Mouse (Mus musculus): ENCODE results near the gene Marcks.

The Marcks gene

DNA sequence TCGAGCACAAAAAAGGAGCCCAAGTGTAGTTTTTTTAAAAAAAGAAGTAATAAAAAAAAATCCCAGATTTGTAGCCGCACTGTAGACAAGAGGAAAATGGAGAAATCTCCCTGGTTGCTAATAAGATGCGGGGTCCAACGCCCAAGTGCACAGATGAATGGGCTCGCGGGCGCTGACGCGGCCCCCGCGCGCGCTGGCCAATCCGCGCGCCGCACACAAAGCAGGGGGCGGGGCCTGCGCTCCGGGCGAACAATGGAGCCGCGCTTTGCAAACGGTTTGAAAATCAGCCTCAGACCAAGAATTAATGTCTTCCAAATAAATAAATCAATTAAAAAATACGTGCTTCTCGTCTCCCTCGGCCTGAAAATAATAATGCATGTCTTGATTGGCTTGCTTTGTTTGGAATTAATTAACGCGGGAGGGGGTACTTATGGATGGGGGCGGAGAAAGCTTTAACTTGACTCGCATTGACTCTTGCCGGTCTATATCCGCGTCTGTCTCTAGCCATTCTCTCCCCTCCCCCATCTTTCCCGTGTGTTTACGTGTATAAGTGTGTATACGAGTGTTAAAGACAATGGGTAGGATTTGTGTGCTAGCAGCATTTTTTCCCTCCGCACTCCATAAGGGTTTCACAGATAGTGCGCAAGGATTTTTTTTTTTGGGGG is at the start of gene Marcks:
Gene Marcks, minus strand, starts transcription at position 143 of the 665 bp plus-strand sequence.
- in situ Hi-C loops (cut with MboI) = loop anchor here (25.0 kb wide), 1 partner anchor 648 kb away; no protein-coding TSS in a partner anchor

DNA sequence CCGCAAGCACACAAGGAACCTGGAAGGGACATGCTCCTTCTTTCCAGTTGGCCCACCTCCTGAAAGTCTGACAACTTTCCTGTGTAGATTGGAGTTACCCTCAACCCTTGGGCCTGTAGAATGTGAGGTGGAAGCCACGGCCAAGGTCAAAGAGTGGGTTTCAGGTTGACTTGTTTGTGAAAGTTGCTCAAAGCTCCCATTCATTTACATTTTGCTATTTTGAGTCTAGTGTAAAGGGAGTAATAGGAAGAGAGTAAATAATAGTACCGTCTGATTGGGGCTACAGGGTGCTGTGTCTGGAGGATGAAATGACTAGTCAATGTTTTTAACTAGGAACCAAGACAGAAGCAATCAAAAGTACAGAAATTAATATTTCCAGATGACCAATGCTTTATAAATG is 38.4 kb upstream of the Marcks start:
- in situ Hi-C loops (cut with MboI) = no loop called here

DNA sequence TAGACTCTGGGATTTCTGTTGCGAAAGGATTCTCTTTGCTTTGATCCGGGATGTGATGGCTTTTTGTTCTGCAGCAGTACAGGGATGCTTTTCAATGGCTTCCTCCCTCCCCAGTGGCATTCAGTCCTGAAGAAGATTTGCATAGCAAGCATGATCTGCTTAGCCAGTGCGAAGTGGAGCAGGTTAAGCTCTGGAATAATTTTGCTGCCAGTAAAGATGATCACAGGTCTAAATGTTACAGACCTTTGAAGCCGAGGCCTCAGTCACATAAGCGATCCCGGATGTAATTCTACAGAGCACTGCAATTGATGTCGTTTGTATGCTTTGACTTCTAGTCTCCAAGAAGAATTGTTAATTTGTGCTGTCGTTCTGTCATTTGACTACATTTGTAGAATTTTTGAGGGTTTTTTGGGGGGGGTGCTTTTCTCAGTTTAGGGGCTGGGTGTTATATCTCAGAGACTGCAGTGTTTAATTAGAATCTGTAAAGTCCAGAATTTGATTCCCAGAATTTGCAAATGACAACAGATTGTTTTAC is 33.8 kb upstream of the Marcks start:
- in situ Hi-C loops (cut with MboI) = no loop called here

DNA sequence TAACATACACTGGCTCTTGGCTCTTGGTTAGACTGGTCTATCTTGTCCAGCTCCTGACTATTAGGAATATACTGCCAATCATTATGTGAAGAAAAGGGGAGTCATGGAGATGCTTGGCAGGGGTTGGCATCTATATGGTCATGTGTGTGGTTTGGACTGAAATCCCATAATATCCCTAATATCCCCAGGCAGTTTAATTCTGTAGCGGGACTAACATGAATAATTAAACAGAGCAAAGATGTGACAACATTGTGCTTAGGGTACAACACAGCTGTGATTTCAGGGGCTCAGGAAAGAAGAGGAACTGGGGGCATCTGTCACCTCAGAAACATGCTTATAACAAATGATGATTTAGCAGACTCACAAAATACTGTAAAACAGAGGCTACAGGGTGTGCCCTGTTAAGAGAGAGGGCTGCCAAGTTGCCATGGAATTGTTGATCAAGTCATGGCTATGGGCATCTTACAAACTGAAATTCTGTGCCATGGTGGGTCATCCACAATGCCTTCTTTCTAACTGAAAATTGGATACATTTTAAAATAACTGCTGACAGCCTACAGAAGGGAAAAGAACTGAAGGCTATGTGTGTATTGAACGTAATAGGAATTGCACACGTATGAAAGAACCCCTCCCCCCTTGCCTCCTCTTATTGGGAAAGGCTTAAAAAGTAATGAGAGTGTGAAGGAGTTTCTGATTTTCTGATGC is 33.1 kb upstream of the Marcks start:
- in situ Hi-C loops (cut with MboI) = no loop called here

DNA sequence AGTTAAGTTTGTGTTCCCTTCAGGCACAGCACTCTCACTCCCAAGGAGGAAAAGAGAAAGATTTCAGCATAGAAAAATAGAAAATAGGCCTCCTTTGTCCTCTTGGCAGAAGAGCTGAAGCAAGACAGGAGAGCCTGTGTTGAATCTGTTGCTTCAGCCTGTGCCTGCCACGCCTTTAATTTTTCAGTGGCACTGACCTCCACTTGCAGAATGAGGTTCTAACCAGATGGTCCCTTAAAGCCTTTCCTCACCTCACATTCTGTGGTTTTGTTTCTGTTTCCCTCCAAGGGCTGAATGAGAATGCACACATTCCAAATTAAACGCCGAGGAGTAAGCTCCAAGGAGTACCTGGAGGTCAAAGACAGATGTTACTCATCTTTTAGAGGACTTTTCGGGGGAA is 32.2 kb upstream of the Marcks start:
- in situ Hi-C loops (cut with MboI) = no loop called here

DNA sequence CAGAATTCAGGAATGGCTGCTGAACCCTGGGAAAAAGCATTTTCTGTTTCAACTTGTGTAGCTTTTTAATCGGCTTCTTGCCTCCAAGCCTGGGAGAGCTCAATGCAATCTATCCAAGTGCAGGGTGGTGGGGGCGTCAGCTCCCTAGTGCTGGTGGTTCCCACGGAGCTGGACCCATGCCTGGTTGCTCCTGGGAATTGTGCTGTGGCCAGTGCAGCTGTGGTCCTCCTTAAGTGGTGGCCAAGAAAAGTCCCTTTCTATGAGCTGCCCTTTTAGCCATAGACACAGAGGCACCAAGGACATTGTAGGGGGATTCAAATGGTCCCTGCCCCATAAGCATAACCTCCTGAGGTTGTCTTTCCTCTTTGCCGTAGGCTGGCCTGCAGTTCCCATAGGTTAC is 31.7 kb upstream of the Marcks start:
- in situ Hi-C loops (cut with MboI) = no loop called here

DNA sequence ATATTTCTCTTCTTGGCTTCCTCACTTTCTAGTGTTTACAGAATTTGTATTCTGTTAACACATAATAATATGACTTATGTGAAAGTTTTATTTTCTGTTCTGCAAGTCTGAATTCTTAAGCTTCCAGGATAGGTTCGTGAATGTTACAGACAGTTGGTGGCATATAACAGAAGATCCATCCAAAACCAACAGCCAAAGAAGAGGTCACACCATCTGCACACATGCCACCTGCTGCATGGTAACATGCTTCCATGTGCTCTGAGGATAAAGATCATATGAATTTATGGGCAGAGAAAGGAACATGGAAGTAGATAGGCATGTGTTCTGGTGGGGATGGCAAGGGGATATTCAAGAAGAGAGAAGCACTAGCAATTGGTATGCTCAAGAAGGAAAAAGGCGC is 28.8 kb upstream of the Marcks start:
- in situ Hi-C loops (cut with MboI) = no loop called here

DNA sequence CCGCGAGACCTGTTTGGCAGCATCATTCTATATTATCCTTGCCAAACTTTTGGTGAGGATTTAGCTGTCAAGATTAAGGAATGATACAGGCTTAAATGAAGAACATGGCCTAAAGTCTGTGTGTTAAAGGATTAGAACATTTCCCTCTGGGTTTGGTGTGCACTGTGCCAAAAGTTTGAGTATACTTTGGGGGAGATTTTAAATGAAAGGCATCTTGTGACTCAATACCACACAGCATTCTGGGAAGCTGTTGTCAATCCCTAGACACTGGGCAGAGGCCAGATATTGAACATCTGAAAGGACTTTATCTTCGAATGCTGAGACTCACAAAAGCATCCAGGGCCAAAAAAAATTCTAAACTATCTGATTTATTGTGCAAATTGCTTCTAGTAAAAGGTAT is 21.0 kb upstream of the Marcks start:
- in situ Hi-C loops (cut with MboI) = no loop called here

DNA sequence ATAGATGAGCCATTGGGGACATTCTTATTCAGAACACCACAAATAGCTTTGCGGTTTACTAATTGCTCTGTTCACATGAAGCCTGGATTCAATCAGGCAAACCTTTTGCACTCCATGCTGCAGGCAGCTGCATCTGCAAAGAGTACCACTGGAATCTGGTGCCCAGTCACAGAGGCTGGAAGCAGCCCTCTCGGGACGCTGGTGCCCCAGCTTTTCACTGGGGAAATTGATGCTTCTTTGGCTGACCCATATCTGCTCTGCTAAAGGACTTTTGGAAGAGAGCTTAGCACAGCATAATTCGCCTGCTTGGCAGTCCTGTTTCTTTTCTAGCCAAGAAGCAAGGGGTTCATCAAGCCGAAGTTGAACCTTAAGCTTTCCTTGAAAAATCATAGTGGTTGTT is 18.4 kb upstream of the Marcks start:
- in situ Hi-C loops (cut with MboI) = no loop called here

DNA sequence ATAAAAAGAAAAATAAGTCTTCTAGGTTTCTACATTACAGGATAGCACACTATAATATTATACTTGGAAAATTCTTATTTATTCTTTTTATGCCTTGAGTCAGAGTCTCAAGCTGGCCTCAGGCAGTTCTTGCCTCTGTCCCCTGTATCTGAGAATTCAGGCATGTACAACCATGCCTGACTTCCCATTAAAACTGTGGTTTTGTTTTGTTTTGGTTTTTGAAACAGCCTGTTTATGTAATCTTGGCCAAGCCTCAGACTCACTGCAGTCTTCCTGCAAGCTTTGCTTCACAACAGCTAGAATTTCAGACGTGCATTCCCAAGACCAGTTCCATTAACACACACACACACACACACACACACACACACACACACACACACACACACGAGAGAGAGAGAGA is 16.4 kb upstream of the Marcks start:
- in situ Hi-C loops (cut with MboI) = no loop called here

DNA sequence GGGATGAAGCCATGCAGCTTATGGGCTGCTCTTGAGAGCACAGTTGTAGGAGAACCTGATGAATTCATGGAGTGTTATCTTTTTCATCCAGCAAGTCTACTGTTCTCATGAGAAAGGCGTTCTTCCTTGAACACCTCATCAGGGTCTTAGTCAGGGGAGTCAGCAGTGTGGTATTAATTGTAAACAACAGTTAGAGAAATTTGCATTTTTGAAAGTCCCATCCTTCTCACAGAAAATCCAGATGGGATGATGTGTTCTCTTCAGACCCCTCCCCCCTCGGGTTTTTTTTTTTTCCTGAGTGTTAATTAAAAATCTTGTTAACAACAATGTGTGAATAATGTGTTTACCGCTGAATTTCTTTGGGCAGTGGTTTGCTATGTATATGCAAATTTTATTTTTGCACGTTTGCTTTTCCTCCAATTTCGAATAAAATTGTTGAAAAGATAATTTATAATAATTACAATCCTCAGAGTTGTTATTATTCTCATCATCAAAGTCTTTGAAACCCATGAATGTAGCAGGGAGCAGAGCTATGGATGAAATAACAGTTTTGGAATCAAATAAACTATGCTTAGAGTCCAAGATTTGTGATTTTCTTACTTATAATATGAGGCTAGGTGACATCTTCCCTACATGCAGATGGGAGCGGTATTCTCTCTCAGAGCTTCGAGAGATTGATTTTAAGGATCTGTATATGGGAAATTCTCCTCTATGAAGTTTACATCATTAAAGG is 13.0 kb upstream of the Marcks start:
- in situ Hi-C loops (cut with MboI) = no loop called here

DNA sequence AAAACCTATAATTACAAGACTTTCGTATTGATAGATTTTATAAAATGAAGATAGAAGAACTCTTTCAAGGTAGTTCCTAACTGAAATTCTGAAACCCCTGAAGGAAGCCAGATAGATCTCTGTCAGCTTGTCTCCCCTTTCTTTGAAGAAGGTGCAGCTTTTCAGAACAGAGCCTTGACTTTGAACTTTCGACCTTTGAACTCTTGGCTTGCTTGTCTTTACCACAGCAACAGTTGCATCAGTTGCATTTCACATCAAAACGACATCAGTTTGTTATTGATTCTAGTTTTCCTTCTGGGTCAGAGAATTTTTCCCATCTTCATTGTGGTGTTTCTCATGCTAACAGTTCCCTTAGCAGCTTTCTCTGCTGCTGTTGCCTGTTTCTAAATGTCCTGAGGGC is 9.3 kb upstream of the Marcks start:
- in situ Hi-C loops (cut with MboI) = loop anchor here (25.0 kb wide), 1 partner anchor 639 kb away; no protein-coding TSS in a partner anchor

DNA sequence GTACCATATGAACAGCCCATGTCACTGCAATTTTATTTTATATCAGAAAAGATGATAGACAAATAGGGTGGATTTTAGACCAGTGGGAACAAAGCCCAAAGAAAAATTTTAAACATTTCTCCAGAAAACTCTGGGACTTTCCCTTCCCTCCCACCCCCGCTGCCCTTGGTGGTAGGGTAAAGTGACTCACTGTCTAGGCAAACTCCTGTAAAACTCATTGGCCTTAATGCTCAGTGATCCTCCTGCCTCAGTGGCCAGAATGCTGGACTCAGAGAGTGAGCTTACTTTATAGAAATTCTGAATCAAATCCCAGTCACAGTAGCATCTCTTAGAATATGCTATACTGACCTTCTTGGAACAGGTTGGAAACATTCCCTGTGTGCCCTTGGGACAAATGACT is 6.7 kb upstream of the Marcks start:
- in situ Hi-C loops (cut with MboI) = loop anchor here (25.0 kb wide), 1 partner anchor 642 kb away; no protein-coding TSS in a partner anchor

DNA sequence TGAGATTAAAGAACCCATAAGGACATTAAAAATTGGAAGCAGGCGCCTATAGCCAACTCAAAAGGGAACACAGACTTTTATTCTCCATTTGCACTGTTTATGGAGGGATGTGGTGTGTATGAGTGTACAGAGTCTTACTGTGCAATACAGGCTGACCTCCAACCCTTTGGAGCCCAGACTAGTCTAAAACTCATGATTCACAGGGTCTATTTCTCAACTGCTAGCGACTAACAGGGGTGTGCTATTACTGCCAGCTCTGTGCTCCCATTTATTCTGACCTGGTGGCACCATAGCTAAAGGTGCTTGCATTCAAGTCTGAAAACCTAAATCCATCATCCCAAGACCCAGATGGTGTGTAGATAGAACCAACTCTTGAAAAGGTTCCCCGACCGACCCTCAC is 2.9 kb upstream of the Marcks start:
- in situ Hi-C loops (cut with MboI) = loop anchor here (25.0 kb wide), 1 partner anchor 646 kb away; no protein-coding TSS in a partner anchor

DNA sequence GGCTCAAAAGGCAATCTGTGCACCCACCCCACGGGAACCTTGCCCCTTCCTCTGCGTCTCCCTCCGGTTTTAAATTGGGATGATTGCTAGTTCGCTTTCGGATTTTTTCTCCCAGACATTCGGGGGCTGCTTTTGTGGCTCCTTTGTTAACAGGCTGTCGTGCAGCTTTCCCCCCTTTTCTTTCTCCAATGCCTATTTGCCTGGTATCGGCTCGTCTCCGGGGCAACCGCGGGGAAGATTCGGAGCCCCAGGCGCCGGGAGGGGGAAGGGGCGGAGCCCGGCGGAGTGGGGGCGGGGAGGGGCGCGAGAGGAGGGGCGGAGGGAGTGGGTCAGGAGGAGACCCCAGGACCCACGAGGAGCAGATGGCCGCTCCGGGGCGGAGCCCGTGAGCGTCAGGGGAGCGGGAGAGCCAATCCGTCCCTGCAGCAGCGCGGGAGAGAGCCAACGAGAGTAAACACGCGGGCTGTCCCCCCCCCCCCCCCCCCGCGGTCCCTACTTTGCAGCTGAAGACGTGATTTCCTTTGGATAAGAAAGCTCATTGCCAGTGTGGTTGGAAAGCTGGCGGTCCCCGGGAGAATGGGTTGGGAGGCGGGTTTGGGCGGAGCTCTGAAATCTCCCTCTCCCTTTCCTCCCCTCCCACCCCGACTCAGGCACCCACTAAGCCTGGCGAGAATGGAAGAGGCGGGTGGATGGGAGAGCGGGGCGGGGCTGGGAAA is 2.2 kb upstream of the Marcks start:
- in situ Hi-C loops (cut with MboI) = loop anchor here (25.0 kb wide), 1 partner anchor 646 kb away; no protein-coding TSS in a partner anchor

DNA sequence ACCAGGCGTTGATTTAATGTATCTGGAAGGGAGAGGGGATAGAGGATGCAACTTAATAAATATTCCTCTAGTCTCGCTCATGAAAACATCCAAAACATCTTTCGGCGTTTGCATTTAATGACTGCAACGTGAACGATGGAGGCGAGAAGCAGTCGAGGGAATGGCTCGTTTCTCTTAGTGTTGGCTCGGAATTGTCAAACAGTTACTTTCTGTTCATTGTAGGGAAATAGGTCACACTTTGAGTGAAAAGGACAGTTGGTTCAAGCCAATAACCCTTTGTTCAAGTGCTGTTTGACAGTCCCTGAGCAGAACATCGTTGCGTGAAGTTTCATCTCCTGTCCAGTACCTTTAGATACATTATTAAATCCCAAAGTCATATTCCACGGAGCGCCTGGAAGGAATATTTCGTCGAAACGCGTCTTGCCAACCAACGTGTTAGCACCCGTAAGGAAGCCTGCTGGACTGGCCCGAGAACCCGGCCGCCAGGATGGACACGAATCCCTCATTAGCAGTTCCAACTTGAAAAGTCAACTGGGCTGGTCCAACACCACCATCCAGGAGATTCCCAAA is 1.5 kb upstream of the Marcks start:
- in situ Hi-C loops (cut with MboI) = loop anchor here (25.0 kb wide), 1 partner anchor 647 kb away; no protein-coding TSS in a partner anchor

DNA sequence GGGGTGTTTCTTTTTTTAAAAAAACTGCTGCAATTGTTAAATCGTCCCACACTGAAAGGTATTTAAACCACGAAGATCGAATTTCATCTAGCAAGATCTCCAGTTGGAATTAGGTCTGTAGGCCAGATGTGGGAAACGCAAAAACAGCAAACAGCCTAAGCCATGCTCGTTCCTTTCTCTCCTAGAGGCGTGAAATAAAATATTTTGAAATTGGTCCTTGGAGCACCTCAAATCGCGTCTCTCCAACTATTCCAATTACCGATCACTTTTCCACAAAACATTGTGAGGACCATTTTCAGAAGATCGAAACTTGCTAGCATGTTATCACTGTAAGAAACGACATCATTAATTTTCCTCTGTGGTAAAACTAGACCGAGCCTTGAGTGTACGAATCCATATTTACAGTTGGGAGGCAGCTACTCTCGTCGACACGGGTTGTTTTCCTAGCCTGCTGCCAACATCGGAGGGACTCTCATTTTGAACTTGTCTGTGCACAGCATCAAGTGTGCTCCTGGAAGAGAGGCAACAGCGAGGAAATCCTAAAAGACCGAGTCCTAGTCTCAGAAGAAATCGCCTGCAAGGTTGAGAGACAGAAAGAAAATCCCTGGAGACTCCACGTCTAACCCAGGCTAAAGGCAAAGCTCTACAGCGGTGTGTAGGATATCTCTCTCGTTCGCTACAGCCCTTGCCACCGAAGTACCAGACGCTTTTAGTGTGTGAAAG is 884 bp upstream of the Marcks start:
- in situ Hi-C loops (cut with MboI) = loop anchor here (25.0 kb wide), 1 partner anchor 648 kb away; no protein-coding TSS in a partner anchor

DNA sequence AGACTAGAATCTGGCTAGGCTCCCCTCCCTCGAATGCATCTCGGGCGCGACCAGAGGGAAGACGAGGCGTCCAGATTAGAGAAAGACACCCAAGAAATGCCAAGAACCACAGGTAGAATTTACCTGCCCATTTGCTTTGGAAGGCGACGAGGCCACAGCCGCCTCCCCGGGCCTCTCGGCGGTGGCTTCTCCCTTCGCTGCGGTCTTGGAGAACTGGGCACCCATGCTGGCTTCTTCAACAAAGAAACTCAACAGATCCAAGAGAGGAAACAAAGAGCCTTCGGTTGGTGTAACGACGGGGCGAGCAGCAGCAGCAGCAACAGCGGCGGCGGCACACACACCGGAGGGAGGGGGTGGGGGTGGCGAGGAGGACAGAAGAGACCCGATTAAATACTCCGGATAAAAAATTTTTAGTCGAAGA is 399 bp downstream of the Marcks start:
- in situ Hi-C loops (cut with MboI) = loop anchor here (25.0 kb wide), 1 partner anchor 649 kb away; no protein-coding TSS in a partner anchor

DNA sequence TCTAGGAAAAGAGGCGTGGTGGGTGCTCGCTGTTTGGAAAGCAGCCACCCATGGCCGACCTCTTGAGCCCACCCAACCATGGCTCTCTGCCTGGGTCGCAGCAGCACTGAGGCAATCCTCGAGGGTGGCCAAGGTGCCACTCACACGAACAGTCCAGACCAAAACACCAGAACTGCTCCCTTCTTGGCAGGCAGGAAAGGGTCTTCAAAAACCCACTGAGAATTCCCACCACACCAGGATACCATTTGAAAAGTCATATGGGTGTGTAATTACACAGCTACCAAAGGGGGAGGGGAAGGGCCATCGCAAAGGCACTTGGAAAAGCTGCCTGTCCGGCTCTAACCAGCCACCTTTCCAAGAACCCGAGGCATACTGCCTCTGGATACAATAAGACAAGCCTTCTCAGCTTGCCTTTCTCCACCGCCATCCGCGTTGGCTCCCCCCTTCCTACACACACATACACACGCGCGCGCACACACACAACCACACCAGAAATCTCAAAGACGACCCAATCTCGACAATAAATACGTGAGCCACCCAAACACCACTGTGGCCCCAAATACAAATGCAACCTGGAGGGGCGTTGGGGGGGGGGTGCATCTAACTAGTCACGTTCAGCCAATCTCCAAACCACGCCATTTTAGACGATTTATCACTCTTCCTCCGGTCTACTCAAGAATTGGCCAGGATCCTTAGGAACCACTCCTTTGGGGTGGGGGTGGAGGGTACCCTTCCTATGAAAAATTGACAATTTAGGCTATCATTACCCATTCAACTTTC is 999 bp downstream of the Marcks start:
- in situ Hi-C loops (cut with MboI) = loop anchor here (25.0 kb wide), 1 partner anchor 650 kb away; no protein-coding TSS in a partner anchor

Measured in mature B cell (primary cell).